Mouse (Mus musculus) c-Kit-positive CD71-negative TER-119-negative erythroid progenitor cells, embryonic 14.5 days (primary cell): ENCODE data around the gene Gm20379.

Experiments
- DNase-seq: peaks from one replicate; pipeline ENCODE4 v3.0.0-alpha.2; 2013; ENCODE audit warnings: low read depth

Gene Gm20379

DNA sequence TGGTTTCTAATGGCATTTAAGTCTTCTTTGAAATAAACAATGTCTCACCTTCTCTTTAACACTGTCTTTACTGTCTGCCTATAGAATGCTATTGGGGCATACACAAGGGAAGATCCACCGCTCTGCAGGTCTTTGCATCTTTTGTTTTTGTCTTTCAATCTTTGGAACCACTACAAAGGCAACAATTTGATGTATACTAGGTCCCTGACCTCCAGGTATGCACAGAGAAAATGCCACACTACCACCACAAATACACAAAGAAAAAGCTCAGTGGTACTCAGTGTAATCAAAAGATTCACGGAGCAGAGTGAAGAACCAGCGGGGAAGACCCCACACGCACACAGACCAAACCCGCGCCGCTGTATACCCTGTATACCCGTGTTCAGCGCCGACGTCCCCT is at the start of gene Gm20379:
Gm20379 (plus strand) TSS at position 301 of the 400 bp plus-strand sequence.
- DNase-seq, result no peak

DNA sequence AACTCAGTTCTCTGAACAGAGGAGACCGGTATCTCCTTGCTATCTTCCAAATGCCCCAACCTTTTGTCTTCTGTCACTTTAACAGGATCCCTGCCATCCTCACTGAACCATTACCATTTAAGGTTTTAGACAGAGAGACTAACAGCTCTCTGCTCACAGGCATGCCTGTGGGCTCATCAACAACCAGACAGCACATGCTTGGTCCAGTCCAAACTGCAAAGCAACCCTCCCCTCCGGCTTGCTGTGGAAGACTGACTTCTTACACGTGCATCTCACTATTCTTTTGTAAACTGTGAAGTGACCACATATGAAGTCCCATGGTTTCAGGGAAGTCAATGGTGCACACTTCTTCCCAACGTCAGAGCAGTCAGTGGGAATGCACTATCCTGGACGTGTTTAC is 44.5 kb upstream of the Gm20379 start:
- DNase-seq, result no peak

DNA sequence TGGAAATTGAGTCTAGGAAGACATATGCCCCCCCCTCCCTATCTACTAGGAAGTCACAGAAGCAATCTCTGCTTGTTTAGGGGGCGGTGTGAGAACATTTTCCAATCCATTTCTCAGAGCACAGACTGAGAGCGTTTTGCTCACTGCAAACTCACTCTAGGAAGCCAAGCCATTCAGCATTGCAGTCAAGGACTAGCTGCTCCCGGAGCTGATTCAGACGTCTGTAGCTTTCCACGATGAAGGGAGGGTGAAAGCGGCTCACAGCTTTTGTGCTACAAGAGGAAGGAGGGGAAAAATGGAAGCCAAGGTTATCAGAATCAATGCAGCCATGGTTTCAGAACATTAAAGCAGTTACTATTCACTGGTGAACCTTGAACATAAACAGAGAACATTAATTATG is 42.2 kb upstream of the Gm20379 start:
- no peak for DNase-seq

DNA sequence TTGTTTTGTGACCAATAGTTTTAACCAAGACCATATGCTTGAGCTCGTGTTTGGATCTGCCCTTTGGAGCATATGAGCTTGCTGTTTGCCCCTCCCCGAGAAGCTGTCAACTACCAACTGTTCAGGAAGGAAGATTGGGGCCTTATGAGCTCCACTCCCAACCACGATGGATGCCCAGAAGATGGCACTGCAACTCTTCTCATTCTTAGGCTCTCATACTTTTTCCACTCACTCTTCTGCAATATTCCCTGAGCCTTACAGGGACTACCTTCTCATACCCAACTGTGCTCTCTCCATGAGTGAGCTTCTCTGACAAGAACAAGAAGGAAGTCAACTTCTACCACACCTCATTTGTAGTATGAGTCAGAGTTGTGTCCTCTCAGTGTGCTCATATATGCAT is 38.7 kb upstream of the Gm20379 start:
- no peak for DNase-seq

DNA sequence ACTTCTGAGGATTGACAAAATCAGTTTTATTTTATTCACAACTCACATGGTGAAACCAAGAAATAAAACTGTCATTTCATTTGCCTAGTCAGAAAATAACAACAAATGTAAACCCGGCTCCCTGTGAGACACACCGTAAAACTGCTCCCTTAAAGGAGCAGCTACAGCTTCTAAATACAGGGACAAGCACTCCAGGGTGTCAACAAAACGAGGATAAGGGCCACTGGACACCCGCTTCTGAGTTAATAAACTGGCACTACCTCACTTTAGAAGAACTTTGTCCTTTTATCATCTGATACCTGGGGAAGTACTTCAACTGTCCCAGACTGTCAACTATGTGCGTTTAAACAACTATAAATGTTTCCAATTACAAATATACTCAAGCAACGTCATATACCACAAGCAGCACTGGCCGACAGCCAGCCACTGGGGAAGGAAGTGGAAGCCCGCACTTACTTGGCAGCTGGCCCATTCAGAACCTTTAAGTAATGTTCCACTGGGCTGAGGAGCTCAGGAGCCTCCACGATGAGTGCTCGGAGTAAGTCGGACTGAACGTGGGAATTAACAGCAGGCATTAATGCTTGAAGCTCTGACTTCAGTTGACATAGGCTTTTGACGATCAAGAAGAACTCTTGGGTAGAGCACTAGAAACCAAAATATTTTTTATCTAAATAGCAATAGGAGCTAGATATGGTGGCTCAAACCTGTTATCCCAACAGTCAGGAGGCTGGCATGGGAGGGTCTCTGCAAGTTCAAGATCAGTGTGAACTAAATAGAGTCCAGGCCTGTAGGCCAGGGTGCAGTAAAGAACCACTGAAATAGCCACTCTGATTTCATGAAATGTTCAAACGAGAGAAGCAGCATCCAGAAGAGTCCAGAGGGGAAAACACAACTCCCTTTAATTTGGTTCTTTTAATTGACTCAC is 31.2 kb upstream of the Gm20379 start:
- no peak for DNase-seq

DNA sequence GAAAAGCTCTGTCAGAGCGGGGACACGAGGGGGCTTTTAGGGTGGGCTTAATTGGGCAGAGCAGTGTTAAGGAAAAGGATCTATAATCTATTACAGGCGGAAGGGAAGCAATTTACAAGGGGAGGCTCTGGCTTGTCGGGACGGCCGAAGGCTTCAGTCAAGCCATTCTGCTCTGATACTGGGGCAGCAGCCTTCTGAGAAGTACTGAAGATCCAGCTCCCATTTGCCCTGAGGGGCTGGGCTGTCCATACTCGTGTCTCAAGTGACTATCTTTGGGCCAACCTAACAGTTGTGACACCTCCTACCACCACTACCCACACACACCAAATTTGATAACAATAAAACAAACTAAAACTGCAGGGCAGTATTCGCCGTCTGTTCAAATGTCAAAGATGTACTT is 30.5 kb upstream of the Gm20379 start:
- no peak for DNase-seq

DNA sequence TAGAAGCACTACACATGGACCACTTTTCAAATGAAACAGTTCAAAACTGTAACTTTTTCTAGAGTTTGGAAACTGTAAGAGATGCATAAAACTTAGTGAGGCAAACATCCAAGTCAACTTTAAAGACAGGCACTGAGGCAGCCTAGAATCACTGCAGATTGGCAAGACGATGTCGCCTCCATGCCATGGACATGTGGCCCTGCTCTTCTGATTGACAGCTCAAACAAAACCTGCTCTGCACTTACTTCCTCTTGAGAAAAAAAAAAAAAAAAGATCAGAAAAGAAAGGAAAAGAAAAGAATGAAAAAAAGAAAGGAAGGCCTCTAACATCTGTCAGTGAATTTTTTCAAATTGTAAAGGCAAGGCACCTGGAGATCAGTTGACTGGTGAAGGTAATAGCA is 28.8 kb upstream of the Gm20379 start:
- DNase-seq, result no peak

DNA sequence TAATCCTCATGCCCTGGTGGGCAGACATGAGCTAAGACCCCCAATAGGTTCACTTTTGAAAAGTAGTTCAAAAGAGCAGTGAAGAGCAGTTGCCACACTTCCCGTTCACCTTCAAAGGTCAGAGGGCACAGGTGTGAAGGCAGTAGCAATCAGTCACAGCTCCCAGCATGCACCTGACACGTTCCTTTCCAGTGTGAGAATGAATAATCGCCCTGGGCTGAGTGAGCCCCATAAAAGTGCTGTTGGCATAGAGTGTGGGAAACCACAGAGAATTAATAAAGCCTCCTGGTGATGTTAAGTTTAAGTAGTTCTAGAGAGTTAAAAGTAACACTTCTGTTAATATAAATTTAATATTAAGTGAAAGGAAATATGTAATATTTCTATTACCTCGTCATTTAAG is 14.2 kb upstream of the Gm20379 start:
- no peak for DNase-seq

DNA sequence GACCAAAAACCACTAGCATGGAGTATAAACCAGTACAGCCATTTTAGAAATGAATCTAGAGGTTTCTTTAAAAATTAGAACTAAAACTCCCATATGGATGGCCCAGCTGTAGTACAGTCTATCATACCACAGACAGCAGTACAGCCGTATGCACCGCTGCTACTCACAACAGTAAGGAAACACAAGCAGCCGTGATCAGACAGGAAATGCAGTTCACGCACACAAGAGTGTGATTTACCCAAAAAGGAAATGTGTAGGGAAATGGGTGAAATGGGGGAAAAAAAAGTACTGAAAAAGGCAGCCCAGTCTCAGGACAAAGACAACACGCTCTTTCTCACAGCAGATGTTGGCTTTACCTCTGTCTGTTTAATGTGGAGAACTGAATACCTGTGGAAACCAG is 11.9 kb upstream of the Gm20379 start:
- DNase-seq, result no peak

DNA sequence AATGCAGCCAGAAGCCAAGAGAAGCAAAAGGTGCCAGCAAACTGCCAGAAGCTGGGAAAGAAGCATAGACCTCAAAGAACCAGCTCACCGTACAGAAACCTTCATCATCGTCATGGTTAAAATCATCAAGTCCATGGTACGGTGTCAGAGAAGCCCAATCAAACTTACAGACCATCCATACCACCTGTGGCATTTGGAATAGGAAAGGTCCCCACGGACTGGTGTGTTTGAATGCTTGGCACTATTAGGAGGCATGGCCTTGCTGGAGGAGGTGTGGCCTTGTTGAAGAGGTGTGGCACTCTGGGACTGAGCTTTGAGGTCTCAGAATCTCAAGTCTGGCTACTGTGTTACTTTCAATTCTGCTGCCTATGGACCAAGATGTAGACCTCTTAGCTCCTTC is 9.3 kb upstream of the Gm20379 start:
- DNase-seq, result no peak

DNA sequence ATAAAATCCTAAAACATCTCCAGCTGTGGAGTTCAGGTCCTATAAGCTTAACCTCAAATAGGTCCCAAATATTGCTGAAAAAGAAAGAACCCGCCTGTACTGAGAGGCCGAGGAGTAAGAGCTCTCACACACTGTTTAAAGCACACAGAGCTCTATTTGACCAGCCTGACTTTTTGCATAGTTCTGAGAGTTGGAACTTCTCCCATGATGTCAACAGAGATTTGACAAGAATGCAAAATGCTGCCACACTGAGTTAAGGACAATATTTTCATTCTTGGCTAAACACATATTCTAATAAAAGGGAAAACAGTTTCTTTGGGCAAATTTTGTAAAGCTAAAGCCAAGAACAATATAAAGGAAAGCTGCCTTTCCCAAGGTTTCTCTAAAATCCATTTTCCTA is 8.8 kb upstream of the Gm20379 start:
- no peak for DNase-seq

DNA sequence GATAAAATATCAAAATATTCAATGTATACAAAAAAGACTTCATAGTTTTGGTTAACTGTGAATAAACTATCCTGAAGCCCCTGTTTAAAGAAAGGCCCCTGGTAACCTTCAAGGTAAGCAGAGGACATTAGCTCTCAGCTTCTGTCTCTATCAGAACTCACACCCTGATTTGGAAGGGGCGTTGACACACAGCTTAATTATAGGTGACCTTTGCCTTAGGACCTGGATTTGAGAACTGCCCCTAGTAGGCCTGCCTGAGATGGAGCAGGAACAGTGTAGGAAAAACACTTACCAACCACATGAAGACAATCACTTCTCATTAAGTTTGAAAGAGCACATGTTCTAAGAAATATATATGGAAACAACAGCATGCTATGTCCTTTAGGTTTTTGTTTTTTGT is 6.3 kb upstream of the Gm20379 start:
- DNase-seq, result no peak

DNA sequence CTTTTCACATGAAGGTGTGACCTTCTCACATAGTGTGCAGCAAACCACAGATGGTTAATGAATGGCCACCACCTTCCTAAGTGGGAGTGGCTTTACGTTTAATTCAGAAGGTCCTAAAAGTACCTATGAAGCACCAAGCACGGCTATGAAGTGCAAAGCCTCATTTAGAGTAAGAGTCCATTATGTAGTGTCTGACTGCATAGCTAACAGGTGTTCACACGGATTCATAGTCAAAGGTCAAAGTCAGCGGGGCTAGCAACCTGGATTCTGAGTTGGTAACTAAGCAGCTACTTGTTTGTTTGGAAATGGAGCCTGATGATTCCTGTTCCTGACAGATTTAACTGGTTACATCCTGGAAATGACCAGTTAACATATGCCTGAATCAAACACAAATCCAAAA is 4.0 kb upstream of the Gm20379 start:
- DNase-seq, result no peak

DNA sequence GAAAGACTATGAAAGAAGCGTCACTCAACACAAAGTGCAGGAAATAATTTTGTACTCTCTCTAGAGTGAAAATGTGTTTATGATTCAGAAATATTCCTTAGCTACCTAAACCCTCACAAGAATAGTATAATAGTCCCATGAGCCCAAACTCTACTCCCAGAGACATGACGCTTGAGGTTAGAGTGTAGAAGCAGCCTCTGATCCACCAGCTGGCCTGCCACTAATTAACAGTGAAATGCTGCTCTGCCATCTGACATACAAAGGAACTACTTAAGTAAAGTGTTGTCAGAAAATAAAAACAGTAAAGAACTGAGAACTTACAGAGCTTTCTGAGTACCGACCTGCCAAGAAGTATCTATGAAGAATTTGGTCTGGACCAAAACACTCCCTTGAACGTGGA is 3.3 kb upstream of the Gm20379 start:
- no peak for DNase-seq

DNA sequence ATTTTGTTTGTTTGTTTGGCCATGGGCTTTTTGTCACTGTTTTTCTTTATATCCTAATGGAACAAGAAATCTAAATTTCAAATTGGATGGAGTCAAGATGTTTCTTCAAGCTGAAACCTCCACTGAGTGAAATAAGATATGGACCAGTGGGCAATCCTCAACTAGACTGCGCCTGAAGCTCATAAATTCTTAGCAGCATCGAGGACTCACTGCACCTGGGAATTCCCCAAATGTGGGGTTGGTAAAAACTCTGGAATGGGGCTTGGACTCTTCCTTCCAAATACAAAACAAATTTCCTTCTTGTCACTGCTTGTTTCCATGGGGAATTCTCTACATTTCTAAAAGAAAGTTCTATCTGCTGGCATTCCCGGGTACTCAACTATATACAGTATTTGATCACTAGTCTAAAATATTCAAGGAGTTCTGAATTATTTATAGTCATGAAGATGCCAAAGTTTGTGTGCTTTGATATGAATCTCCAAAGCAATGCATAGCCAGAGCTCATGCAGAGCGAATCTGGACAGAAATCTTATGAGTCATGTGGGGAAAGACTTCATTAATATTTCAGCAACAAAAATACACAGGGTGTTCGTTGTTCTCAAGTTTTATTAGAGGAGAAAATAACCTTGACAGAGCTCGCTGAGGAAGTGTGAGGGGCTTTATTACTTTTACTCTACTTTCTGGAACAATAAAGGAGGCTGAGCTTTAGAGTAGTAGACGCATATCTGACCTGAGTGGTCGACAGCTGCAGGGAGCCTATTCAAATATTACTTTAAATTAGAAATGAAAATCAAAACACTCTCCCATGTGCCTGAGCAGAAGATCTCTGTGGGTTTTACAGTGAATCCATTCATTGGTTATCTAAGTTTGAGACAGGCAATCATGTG is 2.5 kb upstream of the Gm20379 start:
- DNase-seq, result no peak

DNA sequence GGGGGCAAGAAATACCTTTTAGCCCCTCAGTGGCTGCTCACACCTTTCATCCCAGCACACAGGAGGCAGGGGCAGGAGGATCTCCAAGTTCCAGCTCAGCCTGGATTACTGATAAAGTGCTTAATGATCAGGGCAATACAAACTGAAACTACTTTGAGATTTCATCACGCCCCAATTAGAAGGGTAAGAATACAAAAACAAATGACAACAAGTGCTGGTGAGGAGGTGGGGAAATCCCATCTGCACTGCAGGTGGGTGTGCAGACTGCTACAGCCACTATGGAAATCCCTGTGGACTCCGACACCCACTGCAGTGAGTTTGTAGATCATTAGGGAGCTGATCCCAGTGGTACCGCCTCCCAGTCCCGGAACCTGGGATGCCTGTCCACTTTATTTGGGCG is 1.5 kb upstream of the Gm20379 start:
- no peak for DNase-seq

DNA sequence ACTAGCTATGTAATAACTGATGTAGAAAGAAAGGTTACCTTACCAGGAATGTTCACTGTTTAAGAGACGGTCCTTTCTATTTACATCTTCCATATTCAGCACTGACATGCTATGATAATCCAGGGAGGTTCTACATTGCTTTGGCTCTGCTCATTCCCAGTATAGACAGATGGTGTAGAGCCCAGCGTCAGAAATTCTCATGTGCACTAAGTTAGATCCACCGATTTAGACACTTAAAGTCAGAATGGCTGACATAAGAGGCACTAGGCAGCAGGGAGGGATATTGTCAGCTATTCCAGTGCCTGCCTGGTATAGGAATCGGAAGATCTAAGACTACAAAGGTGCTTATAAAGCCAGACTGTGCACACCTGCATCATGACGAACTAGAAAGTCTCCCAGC is 8.8 kb downstream of the Gm20379 start:
- no peak for DNase-seq

DNA sequence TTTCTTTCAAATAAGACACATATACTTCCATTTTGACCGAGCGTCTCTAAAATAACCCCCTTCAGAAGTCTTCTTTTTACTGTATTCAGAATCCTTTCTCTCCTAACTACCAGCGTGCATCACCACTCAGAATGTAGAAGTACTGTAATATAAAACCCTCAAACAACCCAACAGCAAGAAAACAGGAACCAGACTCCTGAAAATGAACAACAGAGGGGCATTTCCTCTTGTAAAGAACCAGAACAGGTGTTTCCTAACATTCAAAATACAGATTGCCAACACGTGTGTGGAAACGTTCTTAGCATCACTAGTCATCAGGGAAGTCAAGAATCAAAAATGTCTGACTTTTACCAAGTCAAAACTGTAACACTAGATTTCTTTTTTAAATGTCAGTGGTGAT is 15.0 kb downstream of the Gm20379 start:
- no peak for DNase-seq

DNA sequence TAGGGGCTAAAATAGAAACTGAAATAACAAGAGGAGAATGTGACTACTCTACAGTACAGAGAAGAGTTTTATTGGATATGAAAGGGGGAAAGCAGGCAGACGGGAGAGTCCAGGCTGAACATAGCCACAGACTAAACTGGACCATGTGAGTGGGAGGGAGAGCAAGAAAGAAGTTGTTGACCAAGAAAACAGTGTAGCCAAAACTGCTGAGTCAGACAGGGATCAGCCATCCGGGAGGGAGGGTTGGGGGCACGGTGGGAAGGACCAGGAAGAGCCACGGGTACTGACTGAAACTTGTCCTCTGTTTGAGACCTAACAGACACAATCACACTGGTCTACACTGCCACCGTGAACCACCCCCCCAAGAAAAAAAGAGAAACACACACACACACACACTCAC is 20.2 kb downstream of the Gm20379 start:
- no peak for DNase-seq

DNA sequence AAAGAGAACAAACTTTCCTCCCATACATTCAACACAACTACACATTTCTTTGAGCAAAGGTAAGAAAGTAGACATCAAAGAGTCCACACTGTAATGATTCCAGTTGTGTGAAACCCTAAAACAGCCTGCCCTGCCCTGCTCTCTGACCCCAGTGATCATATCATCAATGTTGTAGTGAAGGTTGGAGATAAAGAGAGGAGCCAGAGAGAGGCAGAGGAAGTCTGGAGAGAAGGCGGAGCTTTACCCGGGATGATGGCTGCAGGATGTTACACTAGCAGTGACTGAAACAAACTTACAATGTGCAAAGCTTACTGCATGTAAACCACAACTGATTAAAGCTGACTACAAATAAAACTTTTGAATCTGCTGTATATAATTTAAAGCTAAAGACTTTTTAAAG is 22.2 kb downstream of the Gm20379 start:
- no peak for DNase-seq

DNA sequence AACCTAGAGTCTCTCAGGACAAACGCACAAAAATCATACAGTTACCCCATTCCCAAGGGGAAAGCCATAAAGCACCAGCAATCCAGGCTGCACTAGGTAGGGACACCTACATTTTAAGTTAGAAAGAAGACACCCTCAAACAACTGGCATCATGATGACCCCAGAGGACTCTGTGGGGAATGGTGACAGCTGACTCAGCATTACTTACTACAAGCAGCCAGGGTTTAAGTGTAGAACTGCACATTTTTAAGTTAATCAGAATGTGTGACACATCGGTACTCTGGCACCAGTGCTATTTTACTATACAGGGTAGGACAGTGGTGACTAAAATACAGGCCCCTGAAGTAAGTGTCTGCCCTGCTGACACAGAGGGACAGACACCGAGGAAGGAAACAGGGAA is 24.8 kb downstream of the Gm20379 start:
- no peak for DNase-seq

DNA sequence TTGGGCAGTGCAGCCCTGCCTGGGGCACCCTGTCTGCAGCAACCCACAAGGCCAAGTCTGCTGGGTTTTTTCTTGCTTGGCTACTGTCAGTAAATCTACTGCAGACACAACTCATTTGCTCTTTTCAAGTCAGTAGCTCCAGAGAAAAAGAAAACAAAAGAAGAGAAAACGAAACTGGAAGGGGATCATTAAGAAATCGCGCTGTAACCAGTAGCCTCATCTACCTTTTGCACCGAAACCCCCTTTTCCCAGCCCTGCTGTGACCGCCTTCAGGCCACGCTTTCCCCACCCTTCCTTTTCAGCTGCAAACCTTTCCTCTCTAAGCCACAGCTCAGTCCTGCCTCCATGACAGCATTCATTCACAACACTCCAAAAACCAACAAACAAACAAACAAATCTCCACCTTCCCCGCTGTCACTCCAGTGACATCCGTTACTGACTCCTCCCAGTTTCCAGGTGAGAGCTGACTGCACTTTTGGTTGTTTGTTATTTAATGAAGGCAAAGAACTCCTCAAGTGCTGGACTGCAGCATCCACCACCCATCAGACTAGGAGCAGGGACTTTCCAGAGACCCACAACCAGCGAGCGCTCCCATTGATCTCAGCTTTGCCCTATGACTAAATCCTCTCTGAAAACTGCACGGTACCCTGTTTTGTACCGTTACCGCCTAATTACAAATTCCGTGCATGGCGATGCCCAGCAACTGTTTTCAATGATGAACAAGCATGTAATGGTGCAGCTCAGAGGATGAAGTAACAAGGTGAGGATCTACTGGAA is 26.5 kb downstream of the Gm20379 start:
- no peak for DNase-seq
